Mouse (Mus musculus): ENCODE measurements around the gene Prr36.

DNA sequence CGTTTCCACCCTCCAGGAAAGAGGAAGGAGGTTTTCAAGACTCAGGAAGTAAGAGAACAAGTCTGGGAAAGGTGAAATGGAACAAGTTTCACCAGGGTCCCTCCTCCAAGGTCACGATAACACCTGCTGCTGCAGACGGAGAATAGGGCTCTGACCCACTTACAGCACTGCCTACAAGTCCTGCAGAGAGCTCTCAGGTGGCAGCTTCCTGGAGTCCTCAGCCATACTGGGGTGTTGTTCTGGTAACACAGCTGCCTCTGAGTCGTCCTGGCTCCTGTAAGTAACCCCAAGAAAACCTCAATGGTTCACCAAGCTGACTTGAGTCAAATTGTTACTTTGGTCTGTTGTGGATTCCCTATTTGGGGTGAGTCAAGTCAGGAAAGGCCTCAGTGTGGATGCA is 54.5 kb downstream of the Prr36 start:
- TF ChIP-seq CTCF (IDR thresholded peaks at IDR 0.05; ENCODE audit: control insufficient read depth, insufficient read depth, low read length) (no peak), POLR2A (IDR thresholded peaks at IDR 0.05; ENCODE audit: borderline replicate concordance, control insufficient read depth, low read depth, low read length) (no peak)

All from bone marrow, adult 2 months (tissue).